Mouse (Mus musculus) urinary bladder, adult 18-20 months (tissue): ENCODE measurements around the gene Cc2d1a.

ENCODE experiments used
- DNase-seq, 2 experiments: peaks; one replicate each; pipeline ENCODE4 v3.0.0; 2022; ENCODE audit warnings: low spot score in 2 of 2, mixed read lengths in 2 of 2

The Cc2d1a gene

GRCm38 (mm10) chr8:84147769-84148530, at the start of gene Cc2d1a, which contains the start of gene 4930432K21Rik:
Cc2d1a (minus strand) TSS chr8:84147936.
4930432K21Rik (plus strand) TSS chr8:84148025.
- peak; percentile 85 to 93 for DNase-seq

GRCm38 (mm10) chr8:84197141-84197921, 49.6 kb upstream of the Cc2d1a start:
- peak; percentile 70 to 86 for DNase-seq

- DNase-seq = no peak
Measured at GRCm38 (mm10) chr8:84194224-84194743, 46.5 kb upstream of the Cc2d1a start.

GRCm38 (mm10) chr8:84193566-84193965, 45.8 kb upstream of the Cc2d1a start:
- DNase-seq = no peak

- no peak for DNase-seq
Measured at GRCm38 (mm10) chr8:84193161-84193560, 45.4 kb upstream of the Cc2d1a start.

- DNase-seq = peak; percentile 78 to 86
Measured at GRCm38 (mm10) chr8:84192555-84192954, 44.8 kb upstream of the Cc2d1a start.

- DNase-seq = peak; percentile 72 to 88
Measured at GRCm38 (mm10) chr8:84192023-84192422, 44.3 kb upstream of the Cc2d1a start.

GRCm38 (mm10) chr8:84190191-84190867, 42.6 kb upstream of the Cc2d1a start:
- DNase-seq = no peak

GRCm38 (mm10) chr8:84189603-84190002, 41.9 kb upstream of the Cc2d1a start:
- no peak for DNase-seq

GRCm38 (mm10) chr8:84188671-84189070, 40.9 kb upstream of the Cc2d1a start:
- no peak for DNase-seq

- DNase-seq = peak in 1 of 2 experiments; percentile 38
Measured at GRCm38 (mm10) chr8:84187065-84187755, 39.5 kb upstream of the Cc2d1a start.

- DNase-seq = peak in 1 of 2 experiments; percentile 57
Measured at GRCm38 (mm10) chr8:84186547-84186946, 38.8 kb upstream of the Cc2d1a start.

GRCm38 (mm10) chr8:84185117-84185516, 37.4 kb upstream of the Cc2d1a start, which contains the start of gene Nanos3:
Nanos3 (minus strand) TSS chr8:84185217.
- no peak for DNase-seq

- DNase-seq = no peak
Measured at GRCm38 (mm10) chr8:84184085-84185043, 36.6 kb upstream of the Cc2d1a start.

GRCm38 (mm10) chr8:84183261-84184084, 35.7 kb upstream of the Cc2d1a start:
- DNase-seq = no peak

GRCm38 (mm10) chr8:84182833-84183232, 35.1 kb upstream of the Cc2d1a start:
- DNase-seq = no peak

- DNase-seq = no peak
Measured at GRCm38 (mm10) chr8:84180530-84181190, 32.9 kb upstream of the Cc2d1a start.

- no peak for DNase-seq
Measured at GRCm38 (mm10) chr8:84179946-84180345, 32.2 kb upstream of the Cc2d1a start.

- DNase-seq = no peak
Measured at GRCm38 (mm10) chr8:84178592-84178991, 30.9 kb upstream of the Cc2d1a start.
